Mouse (Mus musculus) heart, postnatal 25 days (tissue): ENCODE results near the gene Dlx1. TPM values are rescaled to one million over a fixed set of nuclear protein-coding genes. Genes with fewer than 3 reads are reported as not detected.

Experiments
- DNase-seq: peaks from one replicate; pipeline ENCODE4 v3.0.0; 2022; ENCODE audit warnings: low spot score
- intact Hi-C: fragments of 180-260 bp; cut with DNase I; formaldehyde crosslinking; loops from one replicate; pipeline ENCODE4 v1.15.1; 2025
- total RNA-seq, 2 experiments: library from RNA; stranded (reverse); gene quantifications; 2 replicates each; pipeline ENCODE4 v1.2.3; 2021

Dlx1 gene
- total RNA-seq, result under 1 TPM; 0.14 to 0.99 TPM

- DNase-seq, result no peak
- intact Hi-C loops, result no loop called here
Measured at GRCm38 (mm10) chr2:71528014-71528713, at the start of gene Dlx1. TSS of gene Dlx1 (plus strand) at chr2:71528113.

- no peak for DNase-seq
- intact Hi-C loops, result no loop called here
Measured at GRCm38 (mm10) chr2:71479917-71480316, 48.0 kb upstream of the Dlx1 start.

- intact Hi-C loops, result no loop called here
Measured at GRCm38 (mm10) chr2:71481825-71482224, 46.1 kb upstream of the Dlx1 start.

GRCm38 (mm10) chr2:71483046-71483716 is 44.7 kb upstream of the Dlx1 start:
- intact Hi-C loops, result no loop called here
- DNase-seq, result no peak

More at GRCm38 (mm10) chr2:71481825-71482224, 46.1 kb upstream of the Dlx1 start:
- no peak for DNase-seq

- intact Hi-C loops, result no loop called here
- DNase-seq, result no peak
Measured at GRCm38 (mm10) chr2:71483717-71484066, 44.2 kb upstream of the Dlx1 start.

- DNase-seq, result no peak
- intact Hi-C loops, result no loop called here
Measured at GRCm38 (mm10) chr2:71491295-71491694, 36.6 kb upstream of the Dlx1 start.

- no peak for DNase-seq
- intact Hi-C loops, result no loop called here
Measured at GRCm38 (mm10) chr2:71493161-71493683, 34.7 kb upstream of the Dlx1 start.

GRCm38 (mm10) chr2:71494503-71494902 is 33.4 kb upstream of the Dlx1 start:
- no peak for DNase-seq
- intact Hi-C loops, result no loop called here

GRCm38 (mm10) chr2:71494971-71495370 is 32.9 kb upstream of the Dlx1 start:
- intact Hi-C loops, result no loop called here
- no peak for DNase-seq

GRCm38 (mm10) chr2:71497175-71497574 is 30.7 kb upstream of the Dlx1 start:
- no peak for DNase-seq
- intact Hi-C loops, result no loop called here

GRCm38 (mm10) chr2:71499276-71500230 is 28.4 kb upstream of the Dlx1 start:
- no peak for DNase-seq
- intact Hi-C loops, result no loop called here

- DNase-seq, result no peak
- intact Hi-C loops, result no loop called here
Measured at GRCm38 (mm10) chr2:71504852-71505251, 23.1 kb upstream of the Dlx1 start.

GRCm38 (mm10) chr2:71511209-71511608 is 16.7 kb upstream of the Dlx1 start:
- no peak for DNase-seq
- intact Hi-C loops, result no loop called here

- intact Hi-C loops, result no loop called here
- DNase-seq, result no peak
Measured at GRCm38 (mm10) chr2:71512326-71512725, 15.6 kb upstream of the Dlx1 start.

- no peak for DNase-seq
- intact Hi-C loops, result no loop called here
Measured at GRCm38 (mm10) chr2:71516995-71517394, 10.9 kb upstream of the Dlx1 start.

- DNase-seq, result no peak
- intact Hi-C loops, result no loop called here
Measured at GRCm38 (mm10) chr2:71517466-71518099, 10.3 kb upstream of the Dlx1 start.

GRCm38 (mm10) chr2:71522871-71523270 is 5.0 kb upstream of the Dlx1 start:
- no peak for DNase-seq
- intact Hi-C loops, result no loop called here

- intact Hi-C loops, result no loop called here
- DNase-seq, result no peak
Measured at GRCm38 (mm10) chr2:71523431-71523830, 4.5 kb upstream of the Dlx1 start.

- DNase-seq, result no peak
- intact Hi-C loops, result no loop called here
Measured at GRCm38 (mm10) chr2:71524763-71525162, 3.1 kb upstream of the Dlx1 start.
